Mouse (Mus musculus): Measurements from ENCODE around the gene Ablim1.

DNA sequence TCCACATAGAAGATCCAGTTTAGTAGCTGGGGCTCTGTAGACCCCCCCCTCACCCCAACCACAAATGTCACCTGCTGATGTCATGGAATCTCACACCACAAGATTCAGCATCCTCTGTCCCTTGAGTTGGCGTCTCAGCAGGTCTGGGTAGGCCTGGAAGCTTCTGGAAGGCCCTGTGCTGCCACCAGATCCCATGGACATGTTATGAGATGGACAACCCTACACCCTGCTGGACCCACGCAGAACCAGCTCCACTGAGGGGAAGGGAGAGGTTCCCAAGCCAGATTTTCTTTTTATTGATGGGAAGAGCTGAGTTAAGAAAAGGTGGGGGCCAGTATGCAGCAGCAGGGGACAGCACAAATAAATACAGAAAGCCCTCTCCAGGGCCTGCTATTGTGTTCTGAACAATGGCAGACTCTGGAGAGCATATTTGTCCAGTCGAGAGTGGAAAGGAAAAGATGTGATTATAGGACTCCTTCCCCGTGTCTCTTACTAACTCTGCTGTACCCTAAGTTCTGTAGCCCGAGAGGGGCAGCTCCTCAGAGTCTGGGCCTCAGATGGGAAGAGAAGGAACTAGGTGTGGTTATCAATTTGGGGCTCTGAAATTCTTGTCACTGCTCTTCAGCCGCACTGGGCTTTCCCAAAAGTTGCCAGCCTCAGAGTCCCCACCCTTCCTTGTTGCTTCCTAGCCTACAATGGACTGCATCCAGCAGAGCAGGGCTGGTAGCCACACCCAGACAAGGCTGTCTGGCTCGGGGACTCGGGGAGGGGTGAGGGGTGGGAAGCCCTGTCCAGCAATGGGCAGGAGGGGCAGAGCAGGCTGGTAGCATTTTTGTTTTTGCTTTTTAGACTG lies 286.2 kb downstream of the Ablim1 start:
- no peak for TF ChIP-seq CTCF (IDR thresholded peaks at IDR 0.05; ENCODE audit: low read depth)
- TF ChIP-seq EP300 (IDR thresholded peaks at IDR 0.05; ENCODE audit: low read depth): no peak
